Mouse (Mus musculus) right cerebral cortex, adult 2 months (tissue): ENCODE measurements around the gene Specc1.
A peak's percentile ranks its signal among the peaks of the same experiment; 100 is the strongest.
"Not testable (repeated sequence)": the region's sequence is repeated elsewhere in the genome, so short reads cannot be mapped to it uniquely, and the experiment has no call there.

ENCODE experiments used
- DNase-seq, 2 experiments: peaks; one replicate each; pipeline ENCODE4 v3.0.0; 2021 to 2022; ENCODE audit warnings: low spot score in 2 of 2

Specc1 gene

GRCm38 (mm10) chr11:61956572-61957295 lies at the start of gene Specc1:
Specc1 (plus strand) TSS chr11:61956763.
- peak; percentile 93 to 97 for DNase-seq

GRCm38 (mm10) chr11:61908315-61908714 lies 48.2 kb upstream of the Specc1 start:
- no peak for DNase-seq

GRCm38 (mm10) chr11:61919702-61920101 lies 36.9 kb upstream of the Specc1 start:
- DNase-seq = peak in 1 of 2 experiments; percentile 37

- no peak for DNase-seq
These were observed 33.3 kb upstream of the Specc1 start for GRCm38 (mm10) chr11:61923309-61923708.

- DNase-seq = peak in 1 of 2 experiments; percentile 29
These were observed 27.1 kb upstream of the Specc1 start for GRCm38 (mm10) chr11:61929323-61930097.

GRCm38 (mm10) chr11:61930098-61930517 lies 26.5 kb upstream of the Specc1 start, which contains the start of gene Akap10:
Akap10 (minus strand) TSS chr11:61930252.
- peak; percentile 93 to 94 for DNase-seq

GRCm38 (mm10) chr11:61930640-61931586 lies 25.6 kb upstream of the Specc1 start:
- no peak for DNase-seq

GRCm38 (mm10) chr11:61937761-61938160 lies 18.8 kb upstream of the Specc1 start:
- no peak for DNase-seq

- DNase-seq = no peak
These were observed 13.7 kb upstream of the Specc1 start for GRCm38 (mm10) chr11:61942903-61943302.

- DNase-seq = no peak
These were observed 12.1 kb upstream of the Specc1 start for GRCm38 (mm10) chr11:61944417-61944816.

- DNase-seq = no peak
These were observed 10.0 kb upstream of the Specc1 start for GRCm38 (mm10) chr11:61946608-61947007.

- peak; percentile 72 to 74 for DNase-seq
These were observed 7.2 kb upstream of the Specc1 start for GRCm38 (mm10) chr11:61949315-61949714.

- DNase-seq = peak; percentile 91 to 92
These were observed 5.9 kb upstream of the Specc1 start for GRCm38 (mm10) chr11:61950632-61951031.

GRCm38 (mm10) chr11:61955136-61955535 lies 1.4 kb upstream of the Specc1 start:
- DNase-seq = no peak

- DNase-seq = no peak
These were observed 612 bp upstream of the Specc1 start for GRCm38 (mm10) chr11:61955951-61956350.

- DNase-seq = peak; percentile 31 to 38
These were observed 792 bp downstream of the Specc1 start for GRCm38 (mm10) chr11:61957296-61957813.

GRCm38 (mm10) chr11:61958706-61959105 lies 2.1 kb downstream of the Specc1 start:
- not testable (repeated sequence) for DNase-seq

GRCm38 (mm10) chr11:61960096-61960495 lies 3.5 kb downstream of the Specc1 start:
- no peak for DNase-seq

- no peak for DNase-seq
These were observed 6.1 kb downstream of the Specc1 start for GRCm38 (mm10) chr11:61962684-61963083.

- no peak for DNase-seq
These were observed 6.6 kb downstream of the Specc1 start for GRCm38 (mm10) chr11:61963193-61963592.

- peak; percentile 31 to 42 for DNase-seq
These were observed 8.0 kb downstream of the Specc1 start for GRCm38 (mm10) chr11:61964611-61965010.
